Mouse (Mus musculus) right cerebral cortex, adult 2 months (tissue): Measurements from ENCODE around the gene Gm2888.
A peak's percentile ranks its signal among the peaks of the same experiment; 100 is the strongest.
"Not testable (repeated sequence)": the region's sequence is repeated elsewhere in the genome, so short reads cannot be mapped to it uniquely, and the experiment has no call there.

Source experiments
- DNase-seq, 2 experiments: peaks; one replicate each; pipeline ENCODE4 v3.0.0; 2021 to 2022; ENCODE audit warnings: low spot score in 2 of 2

The Gm2888 gene

DNA sequence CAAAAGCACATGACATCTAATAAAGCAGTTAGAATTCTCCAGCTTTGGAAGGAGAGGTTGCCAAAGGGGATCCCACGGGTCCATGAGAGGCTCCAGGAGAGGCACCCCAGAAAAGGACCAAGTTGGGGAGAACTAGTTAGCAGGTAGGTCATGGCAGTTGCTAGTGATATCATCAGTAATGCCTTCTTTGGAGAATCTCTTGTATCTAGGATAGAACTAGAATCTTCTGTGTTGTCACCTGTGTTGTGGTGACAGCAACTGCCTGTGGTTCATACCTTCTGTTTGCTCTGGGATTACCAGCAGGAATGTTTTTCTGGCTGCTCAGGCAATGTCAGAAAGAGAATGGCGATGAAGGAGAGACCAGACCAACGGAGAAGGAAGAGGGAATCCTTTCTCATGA is at the start of gene Gm2888:
Gene Gm2888 (plus strand): TSS at position 301 of the 400 bp plus-strand sequence.
- DNase-seq = not testable (repeated sequence)

DNA sequence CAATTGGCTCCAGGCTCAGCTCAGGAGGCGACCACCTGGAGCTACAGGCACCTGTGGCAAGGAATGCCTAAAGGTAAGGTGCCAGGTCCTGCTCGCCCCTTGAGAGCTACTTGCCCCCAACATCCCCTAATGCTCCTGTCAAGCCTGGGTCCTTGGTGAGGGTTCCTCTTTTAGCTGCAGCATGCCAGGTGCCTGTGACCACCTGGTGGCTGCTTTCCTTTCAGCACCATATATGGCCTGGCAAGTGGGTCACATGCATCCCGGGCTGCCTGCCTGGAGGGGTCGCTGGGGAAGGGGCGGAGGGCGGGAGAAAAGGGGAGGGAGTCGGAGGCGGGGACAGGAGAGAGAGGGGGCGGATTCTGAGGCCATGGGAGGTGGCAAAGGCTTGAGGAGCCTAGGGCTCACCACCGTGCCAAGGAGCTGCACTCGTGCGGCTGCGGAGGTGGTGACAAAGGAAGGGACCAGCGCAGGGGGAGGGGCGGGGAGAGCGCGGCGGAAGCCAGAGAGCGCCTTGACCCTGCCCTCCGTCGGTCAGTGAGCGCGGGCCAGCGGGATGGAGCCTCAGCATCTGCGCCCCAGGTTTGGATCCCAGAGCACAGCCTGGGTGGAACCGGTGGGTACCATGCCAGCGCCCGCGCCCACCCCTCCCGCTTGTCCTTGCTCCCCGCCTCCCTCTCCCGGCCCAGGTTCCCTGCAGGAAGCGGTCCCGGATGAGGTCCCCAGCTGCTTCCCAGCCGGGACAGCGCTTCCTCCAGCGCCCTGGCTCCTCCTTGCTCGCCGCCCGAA is 19.1 kb downstream of the Gm2888 start, which contains the start of gene Gm2897:
Gene Gm2897 (plus strand): TSS at position 559 of the 786 bp plus-strand sequence.
- peak in 1 of 2 experiments; percentile 3 for DNase-seq

DNA sequence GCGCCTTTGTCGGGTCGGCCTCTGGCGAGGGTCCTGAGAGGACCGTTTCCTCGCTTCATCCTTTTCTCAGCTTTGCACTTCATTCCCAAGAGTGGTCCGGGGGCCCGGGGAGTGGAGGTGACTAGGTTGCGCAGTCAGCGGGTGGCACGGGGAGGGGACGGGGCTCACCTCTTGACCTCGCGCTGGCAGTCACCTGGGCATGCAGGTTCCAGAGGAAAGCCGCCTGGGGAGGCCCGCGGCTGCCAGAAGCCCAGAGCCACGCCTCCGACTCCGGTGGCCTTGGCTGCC is 19.7 kb downstream of the Gm2888 start:
- DNase-seq = peak; percentile 1 to 3

DNA sequence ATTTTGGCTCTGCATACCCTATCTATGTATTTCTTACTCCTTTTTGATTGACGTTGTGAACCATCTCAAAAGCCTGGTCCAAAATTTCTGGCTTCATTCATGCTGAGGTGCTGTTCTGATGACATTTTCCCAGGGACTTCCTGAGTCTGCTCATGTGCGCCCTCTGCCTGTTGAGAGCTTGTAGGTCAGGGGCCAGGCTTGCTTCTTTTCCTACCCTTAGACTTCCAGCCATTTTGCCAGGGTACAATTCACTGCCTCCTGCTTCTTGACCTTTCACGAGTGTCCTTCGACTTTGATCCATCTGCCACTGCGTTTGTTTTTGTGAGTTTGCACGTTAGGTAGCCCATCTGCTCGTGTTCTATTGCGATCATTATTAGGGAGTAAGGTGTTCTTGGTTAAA is 20.3 kb downstream of the Gm2888 start:
- peak in 1 of 2 experiments; percentile 16 for DNase-seq
